Mouse (Mus musculus): ENCODE measurements around the gene Sbno1.

DNA sequence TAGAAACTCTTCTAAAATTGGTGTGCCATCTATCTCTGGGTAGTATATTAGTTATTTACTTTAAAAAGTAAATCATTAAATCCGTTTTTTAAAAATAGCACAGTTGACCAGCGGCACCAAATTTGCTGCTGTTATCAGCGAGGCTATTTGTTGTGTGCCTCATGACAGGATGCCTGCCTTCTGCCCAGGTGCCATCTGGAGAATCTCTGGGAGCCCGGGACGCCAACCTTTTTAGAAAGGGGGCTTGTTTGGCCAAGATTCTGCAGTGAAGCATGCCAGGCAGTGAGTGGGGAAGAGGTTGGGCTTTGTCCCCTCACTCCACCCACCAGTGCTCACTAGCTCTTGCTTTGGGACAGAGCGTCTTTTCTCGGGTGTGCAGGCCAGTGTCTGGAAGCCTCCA lies 24.2 kb upstream of the Sbno1 start:
- no peak for TF ChIP-seq POLR2A (IDR thresholded peaks at IDR 0.05; ENCODE audit: insufficient read length, low read depth)
- TF ChIP-seq SRF (IDR thresholded peaks at IDR 0.05; ENCODE audit: control insufficient read depth, insufficient read length, low read depth): no peak
- TF ChIP-seq E2F4 (IDR thresholded peaks at IDR 0.05; ENCODE audit: insufficient read depth): no peak
- TF ChIP-seq MYOG (IDR thresholded peaks at IDR 0.05; ENCODE audit: control insufficient read depth in 1 of 3, insufficient read depth in 1 of 3, insufficient read length in 2 of 3, low read depth in 2 of 3): no peak
- TF ChIP-seq TCF12 (IDR thresholded peaks at IDR 0.05; ENCODE audit: insufficient read depth, poor library complexity, severe bottlenecking): no peak
- no peak for TF ChIP-seq USF1 (IDR thresholded peaks at IDR 0.05; ENCODE audit: low read depth)
- TF ChIP-seq MYOD1 (IDR thresholded peaks at IDR 0.05; ENCODE audit: control insufficient read depth in 1 of 3, insufficient read length in 2 of 3, low read depth in 2 of 3): no peak
